Mouse (Mus musculus) common myeloid progenitor, adult 5-6 weeks (primary cell): ENCODE data around the gene Piezo1. TPM values are rescaled to one million over a fixed set of nuclear protein-coding genes. Genes with fewer than 3 reads are reported as not detected.
A peak's percentile ranks its signal among the peaks of the same experiment; 100 is the strongest.

ENCODE experiments used
- ATAC-seq: replicated peaks from 2 replicates; pipeline ENCODE4 v1.8.0; 2016; ENCODE audit warnings: low read depth, mild to moderate bottlenecking, moderate TSS enrichment, inconsistent platforms; ENCODE audit not compliant: poor library complexity, severe bottlenecking
- total RNA-seq: library from RNA; stranded (forward); fragments of 200-1000, 187-1606 nt; gene quantifications from 2 replicates; pipeline ENCODE4 v1.2.3, GENCODE M21; 2017

The Piezo1 gene
- total RNA-seq, 1 experiment from 2014 or later: 22.3 TPM

DNA sequence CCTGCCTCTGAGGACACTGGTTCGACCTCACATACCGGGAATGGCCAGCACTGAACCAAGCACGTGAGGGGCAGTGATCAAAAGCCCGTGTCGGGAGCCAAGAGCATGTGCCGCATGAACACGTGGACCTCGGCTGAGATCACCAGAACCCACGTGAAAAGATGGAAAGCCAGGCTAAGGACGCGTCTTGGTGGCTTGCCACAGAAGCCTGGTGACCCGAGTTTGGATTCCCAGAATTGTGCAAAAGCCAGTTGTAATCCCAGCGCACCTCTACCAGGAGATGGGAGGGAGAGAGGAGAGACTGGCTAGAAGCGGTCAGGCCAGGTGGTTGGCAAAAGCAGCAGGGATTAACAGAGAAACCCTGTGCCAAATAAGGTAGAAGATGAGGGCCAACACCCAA is 35.4 kb downstream of the Piezo1 start:
- no peak for ATAC-seq

DNA sequence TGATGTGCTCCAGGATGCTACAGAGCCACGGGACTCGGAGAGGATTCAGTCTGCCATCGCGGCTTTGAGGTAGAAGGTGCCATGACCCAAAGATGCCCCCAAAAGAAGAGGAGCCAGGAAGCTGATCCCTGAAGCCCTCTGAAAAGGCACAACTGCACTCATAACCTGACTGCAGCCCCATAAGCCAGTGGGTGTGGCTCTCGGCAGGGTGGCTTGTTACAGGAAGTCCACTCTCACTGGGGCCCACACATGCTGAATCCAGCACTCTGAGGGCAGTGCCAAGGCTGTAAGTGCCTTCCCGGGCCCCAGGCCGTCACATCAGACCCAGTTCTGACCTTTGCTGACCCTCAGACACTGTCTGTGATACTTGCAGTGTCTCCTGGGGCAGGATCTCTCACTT is 38.7 kb downstream of the Piezo1 start:
- no peak for ATAC-seq

DNA sequence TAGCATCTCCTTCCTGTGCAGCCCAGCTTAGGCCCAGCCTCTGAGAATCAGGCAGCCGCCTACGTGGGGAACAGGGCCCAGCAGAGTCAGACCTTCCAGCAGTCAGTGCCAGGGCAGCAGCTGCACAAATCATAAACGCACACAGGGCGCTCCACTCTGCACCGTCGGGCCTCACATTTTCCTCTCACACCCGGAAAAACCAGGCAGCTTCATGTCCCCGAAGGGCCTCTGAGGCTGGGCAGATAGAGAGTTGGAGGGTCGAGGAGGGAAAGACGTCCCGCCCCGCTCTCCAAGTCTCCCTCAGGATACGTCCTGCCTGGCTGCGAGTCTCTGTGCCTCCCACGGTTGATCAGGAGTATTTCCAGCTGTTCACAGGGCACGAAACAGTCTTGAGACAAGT is 39.6 kb downstream of the Piezo1 start:
- no peak for ATAC-seq

DNA sequence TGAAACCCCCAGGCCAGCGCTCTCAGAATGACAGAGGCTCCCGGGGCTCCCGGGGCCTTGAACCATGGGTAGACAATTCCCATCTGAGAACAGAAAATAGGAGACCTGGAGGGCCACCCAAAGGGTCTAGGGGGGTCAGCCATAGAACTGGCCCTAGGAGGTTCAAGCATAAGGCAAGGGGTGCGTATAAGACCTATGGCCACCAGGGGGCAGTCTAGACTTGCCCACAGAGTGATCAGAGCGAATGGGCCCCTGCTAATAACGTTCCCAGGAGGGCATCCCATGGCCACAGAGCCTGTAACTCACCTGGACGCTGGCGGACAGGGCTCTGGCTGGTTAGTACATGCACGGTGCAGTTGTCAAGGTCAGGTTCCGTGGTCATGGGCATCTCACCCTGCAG is 50.3 kb downstream of the Piezo1 start:
- peak; percentile 80 for ATAC-seq

DNA sequence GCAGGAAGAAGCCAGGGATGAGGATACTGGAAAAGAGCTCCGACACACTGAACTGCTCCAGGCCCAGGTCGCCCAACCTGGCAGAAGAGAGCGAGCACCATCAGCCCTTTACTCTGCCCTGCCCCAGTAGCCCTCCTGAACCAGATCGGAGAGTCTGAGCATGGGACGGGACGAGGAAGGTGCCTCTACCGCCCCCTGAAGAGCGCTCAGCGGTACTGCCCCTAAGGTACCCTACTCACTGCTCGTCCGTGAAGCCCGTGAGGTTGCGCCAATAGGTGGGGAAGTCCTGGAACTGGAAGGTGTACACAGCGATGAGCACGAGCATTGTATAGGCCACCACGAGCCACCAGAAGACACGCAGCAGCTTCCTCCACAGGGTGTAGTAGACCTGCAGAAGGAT is 53.2 kb downstream of the Piezo1 start:
- ATAC-seq: peak; percentile 29; the same call in 1 of the 2 replicates

DNA sequence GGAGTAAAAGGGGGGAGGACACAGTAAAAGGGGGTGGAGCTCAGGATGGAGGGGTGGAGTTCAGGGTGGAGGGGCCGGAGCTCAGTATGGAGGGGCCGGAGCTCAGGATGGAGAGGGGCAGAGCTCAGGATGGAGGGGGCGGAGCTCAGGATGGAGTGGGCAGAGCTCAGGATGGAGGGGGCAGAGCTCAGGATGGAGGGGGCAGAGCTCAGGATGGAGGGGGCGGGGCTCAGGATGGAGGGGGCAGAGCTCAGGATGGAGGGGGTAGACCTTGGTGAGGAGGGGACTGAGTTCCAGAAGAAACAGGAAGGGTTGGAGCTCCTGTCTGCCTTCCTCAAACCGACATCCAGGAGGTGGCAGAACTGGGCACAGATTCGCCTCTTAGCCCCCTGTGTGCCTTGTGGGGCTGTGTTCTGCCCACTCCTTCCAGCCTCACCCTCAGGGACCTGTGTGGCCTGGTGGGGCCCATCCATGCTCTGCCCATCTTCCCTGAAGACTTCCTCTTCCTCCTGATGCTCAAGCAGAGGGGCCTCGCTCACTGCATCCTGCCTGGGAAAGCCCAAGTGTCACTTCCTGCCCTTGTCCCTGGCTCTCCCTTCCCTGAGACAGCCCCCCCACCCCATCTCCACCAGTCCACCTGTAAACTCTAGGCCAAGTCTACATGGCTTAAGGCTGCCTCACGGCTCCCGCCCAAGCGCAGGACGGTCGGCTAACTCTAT is 54.0 kb downstream of the Piezo1 start:
- peak; percentile 10; the same call in 1 of the 2 replicates for ATAC-seq

DNA sequence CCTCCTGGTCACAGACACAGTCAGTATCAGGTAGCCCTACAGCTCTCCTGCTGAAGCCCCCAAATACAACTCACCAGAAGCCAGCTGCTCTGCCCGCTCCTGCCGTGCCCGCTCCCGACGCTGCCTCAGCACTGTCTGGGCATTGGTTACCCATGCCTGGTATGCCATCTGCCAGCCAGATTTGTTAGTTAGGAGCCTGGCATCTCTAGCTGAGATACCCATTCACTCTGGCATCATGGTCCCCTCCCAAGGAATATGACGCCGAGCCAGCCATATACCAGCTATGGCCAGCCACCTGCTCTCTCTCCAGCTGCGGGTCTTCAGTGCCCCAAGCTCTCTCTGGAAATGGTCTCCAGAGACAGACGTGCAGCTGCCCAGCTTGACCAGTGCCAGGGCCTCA is 62.7 kb downstream of the Piezo1 start:
- ATAC-seq: no peak

DNA sequence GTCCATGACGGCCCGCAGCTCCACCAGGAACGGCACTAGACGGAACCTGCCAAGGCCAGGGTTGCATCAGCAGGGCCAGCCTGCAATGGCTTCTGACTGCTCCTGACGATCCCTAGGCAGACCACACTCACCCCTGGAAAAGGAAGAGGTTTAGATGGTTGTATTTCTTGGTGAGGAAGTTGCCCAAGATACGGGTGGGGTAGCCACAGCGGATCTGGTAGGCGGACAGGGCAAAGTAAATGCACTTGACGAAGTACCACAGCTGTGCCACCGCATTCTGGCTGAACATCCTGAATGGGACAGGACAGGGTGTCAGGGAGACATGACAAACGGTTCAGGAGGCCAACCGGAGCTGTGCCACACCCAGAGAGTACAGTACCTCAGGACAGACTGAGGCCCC is 66.3 kb downstream of the Piezo1 start:
- ATAC-seq: peak; percentile 70

DNA sequence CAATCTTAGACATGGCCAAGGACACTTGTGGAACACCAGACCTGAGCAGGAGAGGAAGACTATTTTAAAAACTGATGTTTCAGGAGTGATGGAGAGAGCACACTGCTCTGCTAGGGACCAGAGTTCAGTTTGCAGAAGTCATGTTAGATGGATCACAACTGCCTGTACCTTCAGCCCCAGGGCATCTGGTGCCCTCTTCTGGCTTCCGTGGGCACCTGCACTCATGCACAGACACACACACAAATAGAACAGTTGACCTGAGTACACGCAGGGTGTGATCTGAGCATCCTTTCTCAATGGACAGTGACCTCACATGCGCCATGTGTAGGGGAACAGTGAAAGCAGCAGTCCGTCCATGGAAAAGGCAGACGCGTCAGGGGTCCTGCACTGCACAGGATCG is 67.3 kb downstream of the Piezo1 start:
- ATAC-seq: no peak

DNA sequence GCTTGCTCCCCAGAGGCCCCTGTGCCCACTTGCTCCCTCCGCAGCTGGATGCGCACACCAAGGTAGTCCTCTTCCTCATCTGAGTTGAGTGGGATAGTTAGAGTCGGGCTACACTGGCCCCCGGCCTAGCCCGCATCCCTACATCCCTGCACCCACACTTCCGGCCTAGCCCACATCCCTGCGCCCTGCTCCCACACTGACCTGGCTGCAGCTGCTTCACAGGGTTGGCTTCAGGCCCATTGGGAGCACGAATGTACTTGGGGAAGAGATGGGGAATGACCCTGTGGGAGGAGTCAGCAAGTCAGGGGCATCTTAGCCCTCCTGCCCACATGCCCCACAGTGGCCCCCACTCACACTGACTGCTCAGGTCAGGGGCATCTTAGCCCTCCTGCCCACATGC is 68.7 kb downstream of the Piezo1 start:
- ATAC-seq: no peak

DNA sequence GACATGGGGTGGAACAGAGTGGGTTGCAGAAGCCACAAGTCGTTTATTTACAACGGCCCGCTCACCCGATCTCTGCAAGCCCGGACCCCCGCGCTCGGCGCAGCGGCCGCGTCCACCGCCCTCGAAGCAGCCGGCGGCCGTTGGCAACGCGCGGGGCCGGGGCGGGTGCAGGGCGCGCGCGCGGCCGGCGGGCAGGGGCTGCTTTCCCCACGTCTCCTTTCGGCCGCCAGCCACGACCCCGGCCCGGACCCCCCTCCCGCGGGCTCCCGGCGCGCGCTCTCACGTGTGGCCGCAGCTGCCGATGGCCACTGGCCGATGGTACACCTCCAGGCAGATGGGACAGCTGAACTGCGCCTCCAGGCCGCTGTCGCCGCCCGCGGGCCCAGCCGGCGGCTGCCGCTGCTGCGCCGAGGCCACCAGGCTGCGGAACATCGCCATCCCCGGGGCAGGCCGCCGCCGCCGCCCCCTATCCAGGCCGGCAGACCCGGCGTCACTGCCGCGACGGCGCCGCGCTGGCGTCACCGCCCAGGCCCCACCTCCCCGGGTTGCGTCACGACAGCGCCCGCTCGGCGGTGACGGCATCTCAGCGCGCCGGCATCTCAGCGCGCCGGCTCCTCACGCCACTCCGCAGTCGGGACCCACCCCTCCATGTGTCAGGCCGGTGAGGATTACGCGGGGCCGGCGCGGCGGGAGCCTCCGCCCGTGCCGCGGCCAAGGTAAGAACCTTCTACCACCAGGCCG is 75.4 kb downstream of the Piezo1 start, which contains the start of the genes Rnf166 and Ctu2:
Gene Rnf166, minus strand, starts transcription at position 485 of the 741 bp plus-strand sequence.
Gene Ctu2, plus strand, starts transcription at position 564 of the 741 bp plus-strand sequence.
- peak; percentile 51 for ATAC-seq

DNA sequence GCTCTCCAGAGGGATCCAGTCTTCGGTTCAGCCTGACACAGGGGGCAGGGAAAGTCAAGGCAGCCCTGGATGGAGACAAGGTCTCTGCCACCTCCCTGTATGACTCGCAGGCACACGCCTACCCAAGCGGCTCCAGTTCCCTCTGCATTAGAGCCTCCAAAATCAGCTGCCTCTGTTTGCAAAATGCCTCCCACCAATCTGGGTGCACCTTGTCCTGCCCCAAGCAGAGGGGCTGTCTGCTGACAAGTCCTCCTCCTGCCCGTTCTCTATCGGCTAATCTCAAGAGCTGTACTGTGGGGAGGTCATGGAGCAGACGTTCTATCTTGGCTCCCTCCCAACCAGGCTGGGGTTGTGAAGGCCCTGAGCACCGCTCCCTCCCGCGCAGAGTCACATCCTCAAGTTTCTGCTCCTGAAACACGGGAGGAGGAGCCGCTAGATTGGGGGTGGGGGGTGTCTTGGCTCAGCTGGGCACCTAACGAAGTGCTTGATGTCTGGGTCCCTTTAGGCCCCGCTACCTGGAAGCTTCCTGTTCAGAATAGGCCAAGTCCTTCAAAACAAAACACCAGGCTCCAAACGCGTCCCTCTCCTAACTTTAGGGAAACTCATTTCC is 76.1 kb downstream of the Piezo1 start:
- 0 out of 2 replicates have a peak, but pooled peaks have one; percentile 6 for ATAC-seq

DNA sequence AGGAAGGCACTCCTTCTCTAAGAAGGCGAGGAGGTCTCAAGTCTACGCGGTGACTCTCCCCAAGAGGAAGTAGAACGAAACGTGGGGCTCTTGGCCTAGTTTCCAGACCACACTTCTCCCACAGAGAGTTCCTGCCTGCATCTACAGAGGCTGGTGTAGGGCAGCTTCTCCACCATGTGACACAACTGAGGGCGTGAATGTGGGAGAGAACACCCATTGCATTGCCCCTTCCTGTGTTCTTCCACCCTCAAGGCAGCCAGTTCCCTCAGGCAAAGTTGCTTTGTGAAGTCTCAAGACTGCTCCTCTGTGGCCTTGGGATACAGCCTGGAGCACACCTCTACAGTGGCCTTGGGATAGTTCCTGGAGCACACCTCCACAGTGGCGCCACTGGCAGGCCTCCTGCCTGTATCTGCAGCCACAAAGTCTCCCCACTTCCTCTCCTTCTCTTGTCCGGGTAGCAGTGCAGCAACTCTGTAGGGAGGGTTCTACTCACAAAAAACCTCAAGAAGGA is 77.2 kb downstream of the Piezo1 start:
- peak; percentile 64 for ATAC-seq

DNA sequence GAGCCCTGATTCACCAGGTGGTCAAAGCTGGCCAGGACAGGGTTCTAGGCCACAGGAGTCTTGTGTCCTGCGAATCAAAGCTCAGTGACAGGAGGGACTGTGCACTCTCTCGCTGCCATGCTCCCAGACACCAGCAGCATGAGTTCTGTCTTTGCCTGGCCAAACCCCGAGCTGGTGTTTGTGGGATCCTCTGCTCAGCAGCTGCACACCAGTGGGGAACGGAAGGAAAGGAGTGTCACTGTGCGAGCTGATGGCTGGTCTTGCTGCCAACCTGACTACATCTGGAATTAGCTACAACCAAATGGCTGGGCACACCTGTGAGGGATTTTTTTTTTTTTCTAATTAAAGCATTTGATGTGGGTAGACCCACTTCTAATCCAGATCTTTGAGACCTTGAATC is 80.4 kb downstream of the Piezo1 start:
- 0 out of 2 replicates have a peak, but pooled peaks have one; percentile 26 for ATAC-seq

DNA sequence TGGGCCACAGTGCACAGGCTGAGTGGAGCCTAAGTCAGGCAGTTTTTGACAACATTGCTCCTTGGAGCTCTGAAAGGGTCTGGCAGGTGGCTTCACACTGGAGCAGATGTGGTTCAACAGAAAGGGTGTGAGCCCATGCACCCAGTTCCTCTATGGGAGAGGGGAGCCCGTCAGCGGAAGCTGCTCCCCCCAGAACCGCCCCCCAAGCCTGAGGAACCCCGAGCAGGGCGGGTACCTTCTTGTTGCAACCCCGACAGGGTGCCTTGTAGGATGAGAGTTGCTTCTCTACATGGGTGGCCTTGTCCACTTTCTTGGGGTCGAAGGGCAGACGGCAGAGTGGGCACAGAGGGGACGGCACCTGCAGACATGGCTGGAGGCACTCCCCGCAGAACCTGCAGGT is 81.2 kb downstream of the Piezo1 start:
- 0 out of 2 replicates have a peak, but pooled peaks have one; percentile 17 for ATAC-seq

DNA sequence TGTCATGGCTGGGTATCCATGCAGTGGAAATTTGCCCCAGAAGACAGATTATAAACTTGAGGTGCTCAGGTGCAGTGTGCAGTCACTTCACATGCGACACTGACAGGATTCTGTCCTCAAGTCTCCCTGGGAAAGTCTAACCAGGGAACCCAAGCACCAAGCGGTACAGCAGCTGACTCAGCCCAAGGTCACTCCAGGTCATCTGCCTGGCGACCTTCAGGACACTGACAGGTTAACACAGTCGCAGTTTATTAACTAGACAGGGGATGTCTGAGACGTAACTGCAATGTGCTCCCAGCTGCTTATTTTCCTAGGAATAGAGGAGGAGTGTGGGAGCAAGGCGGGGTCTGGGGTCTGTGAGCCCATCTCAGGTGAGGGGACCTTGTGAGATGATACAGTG is 81.7 kb downstream of the Piezo1 start:
- ATAC-seq: no peak

DNA sequence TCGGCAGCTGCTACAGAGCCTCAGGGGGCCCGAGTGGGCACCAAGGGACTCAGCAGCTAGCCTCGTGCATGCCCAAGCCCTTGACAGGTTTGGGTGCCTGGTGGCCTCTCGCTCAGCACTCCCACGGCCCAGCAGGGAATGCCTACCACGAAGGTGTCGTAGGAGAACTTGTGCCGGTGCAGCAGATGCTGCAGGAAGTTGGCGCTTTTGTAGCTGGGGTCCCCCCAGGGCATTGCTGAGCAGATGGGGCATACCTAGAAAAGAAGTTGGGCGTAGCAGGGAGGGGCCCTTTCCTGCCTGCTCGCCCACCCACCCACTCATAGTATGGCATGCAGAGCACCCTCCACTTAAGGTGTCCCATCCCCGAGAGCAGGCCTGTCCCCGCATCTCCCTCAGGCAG is 83.3 kb downstream of the Piezo1 start:
- no peak for ATAC-seq

DNA sequence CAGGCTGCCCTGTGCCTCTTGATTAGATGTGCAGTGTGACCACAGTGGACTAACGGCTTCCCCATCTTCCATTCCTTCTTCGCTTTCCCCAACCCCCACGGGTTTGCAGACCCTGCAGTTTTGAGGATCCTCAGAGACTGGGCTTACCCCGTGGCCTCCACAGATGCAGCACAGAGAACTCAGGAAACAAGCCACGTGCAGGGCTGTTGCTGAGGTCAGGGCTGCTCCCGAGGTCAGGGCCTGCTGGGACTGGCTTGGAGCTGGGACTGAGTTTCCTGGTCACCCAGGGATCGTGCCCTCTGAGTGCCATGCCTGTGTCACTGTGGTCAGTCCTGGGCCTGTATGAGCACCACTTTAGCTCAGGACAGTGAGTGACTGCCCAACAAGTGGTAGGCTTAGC is 86.1 kb downstream of the Piezo1 start:
- no peak for ATAC-seq

DNA sequence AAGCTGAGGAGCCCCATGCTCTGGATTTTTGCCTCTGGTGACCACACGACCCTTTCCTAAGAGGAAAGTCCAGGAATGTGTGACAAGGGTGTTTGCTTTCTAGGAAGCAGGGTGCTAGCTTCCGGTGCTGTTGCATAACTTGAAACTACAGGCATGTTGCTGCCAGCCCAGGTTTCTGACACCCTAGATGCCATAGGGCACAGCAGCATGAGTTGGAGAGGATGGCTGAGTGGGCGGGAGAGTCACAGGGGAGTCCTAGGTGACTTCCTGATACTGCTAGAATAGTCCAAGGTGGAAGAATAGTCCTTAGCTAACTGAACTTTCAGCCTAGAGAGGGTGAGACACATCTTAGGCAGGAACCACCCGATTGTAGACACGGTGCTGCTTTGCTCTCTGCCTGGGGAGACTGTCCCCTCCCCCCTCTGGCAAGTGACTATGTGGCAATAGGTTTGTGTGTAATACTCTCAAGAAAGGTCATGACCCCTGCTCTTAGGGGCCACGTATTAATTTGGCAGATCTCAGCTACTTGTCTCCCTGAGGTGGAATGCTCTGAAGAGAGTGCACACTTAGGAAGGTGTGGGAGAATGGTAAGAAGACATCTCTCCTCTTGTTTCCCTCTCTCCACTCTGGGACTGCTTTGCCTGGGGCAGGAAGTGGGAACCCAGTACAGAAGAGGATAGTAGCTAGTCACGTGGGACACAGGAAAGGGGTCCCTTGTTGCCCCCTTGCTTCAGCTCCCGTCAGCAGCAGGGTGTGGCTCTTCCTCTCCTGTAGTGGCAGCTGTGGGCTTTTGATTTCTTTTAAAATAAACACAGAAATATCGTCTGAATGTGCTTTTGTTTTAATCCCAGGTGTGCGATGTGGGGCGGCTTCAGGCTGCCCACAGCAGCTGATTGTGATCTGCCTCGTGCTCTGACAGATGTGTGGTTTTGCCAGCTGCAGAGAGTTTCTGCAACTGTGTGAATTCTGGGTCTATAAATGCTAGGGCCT is 87.2 kb downstream of the Piezo1 start:
- peak; percentile 30; the same call in 1 of the 2 replicates for ATAC-seq

DNA sequence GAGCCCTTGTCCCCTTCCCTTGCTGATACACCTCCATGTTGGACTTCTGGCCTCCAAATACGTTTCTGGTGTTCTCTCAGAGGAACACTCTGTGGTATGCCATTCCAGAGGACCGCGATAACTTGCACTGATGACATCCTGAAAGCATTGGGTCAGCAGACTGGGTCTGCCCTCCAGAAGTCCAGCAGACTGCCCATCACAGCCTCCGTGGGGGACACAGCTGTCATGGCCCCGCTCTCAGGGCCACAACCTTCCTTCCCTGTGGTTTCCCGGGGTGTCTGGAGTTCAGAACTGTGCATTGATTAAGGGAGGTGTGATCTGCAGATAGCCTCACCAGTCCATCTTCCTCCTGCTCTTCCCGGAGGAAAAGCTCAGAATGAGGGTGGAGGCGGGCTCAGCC is 88.6 kb downstream of the Piezo1 start:
- ATAC-seq: no peak
